Mouse (Mus musculus): ENCODE measurements around the gene Pde10a.
A peak's percentile ranks its signal among the peaks of the same experiment; 100 is the strongest.

Gene Pde10a

DNA sequence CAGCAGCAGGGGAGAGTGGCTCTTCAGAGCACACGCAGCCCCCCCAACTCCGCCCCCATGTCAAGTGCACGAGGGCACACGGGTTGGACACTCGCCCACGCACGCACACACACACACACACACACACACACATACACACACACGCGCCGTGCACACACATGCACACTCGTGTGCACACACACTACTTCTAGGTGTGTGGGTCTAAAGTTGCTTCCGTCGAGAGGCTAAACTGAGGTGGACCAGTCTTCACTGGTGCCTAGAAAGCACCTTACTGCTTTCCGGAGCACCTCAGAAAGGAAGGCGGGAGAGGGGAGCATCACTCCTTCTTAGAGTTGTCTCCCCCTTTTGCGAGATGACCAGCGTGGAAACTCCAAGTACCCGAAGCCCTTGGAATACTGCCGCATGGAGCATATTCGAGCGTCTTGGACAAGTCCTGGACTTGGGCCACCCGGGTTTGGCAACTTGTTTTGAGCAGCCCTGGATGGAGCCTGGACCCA lies at the start of gene Pde10a:
Gene Pde10a (plus strand): TSS at position 148 of the 497 bp plus-strand sequence.
- no peak for DNase-seq (ENCODE audit: low spot score)

DNA sequence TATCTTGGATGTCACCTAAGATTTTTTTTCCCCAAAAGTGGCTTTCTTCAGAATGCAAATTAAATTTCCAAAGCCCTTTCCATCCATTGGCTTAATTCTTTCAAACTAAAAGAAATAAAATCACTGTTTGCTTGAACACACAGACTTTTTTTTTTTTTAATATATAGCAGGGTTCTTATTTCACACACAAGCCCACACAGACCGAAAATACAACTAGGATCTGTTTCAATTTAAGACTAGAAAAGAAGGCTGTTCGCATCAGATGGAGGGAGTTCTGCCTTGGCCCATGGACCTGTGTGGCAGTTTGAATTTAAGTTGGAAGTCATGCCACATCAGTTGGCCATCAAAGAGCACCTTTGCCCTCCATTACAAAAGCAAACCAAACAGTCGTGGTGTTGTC lies 46.6 kb upstream of the Pde10a start:
- DNase-seq (ENCODE audit: low spot score): no peak

DNA sequence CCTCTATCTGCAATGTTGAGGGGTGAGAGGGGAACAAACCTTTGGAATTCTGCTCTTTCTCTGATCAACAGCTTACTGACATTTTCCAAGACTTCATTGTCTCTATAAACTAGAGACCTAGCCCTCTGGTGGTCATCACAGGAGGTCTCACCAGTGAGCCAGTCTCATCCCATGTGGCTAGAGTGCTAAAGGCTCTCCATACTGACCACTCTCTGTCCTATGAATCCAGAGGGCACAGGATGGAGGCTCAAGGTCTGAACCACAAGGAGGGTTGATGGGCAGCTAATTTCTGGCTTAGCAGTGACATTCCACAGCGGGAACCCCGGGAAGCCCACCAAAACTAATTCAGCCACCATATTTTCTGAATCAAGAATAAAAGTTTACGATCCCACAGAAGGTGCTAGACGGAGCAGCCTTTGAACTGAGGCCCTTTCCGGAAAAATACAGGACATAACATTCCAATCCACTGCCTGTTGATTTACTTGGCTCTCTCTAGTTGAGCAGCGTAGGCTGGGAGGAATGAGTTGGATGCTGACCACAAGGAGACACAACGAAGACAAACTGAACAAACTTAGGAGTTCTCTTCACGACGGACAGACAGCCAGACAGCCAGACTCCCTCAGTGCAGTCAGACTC lies 45.6 kb upstream of the Pde10a start:
- no peak for DNase-seq (ENCODE audit: low spot score)

DNA sequence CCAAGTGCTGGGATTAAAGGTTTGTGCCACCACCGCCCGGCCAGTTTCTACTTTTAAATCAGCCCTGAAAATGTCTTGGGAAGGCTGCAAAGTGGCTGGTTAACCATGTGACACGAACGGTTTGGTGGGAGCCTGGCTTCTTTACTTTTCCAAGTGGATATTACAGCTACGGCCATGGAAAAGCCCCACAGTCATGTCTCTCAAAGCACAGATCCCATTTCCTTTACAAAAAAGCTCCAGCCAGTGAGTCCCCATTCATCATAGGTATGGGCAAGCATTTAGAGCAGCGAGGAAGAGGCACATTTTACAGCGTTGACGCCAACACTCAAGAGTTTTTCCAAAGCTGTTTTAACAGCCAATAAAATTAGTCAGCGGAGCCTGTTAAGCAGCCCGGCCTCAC lies 43.4 kb upstream of the Pde10a start:
- DNase-seq (ENCODE audit: low spot score): no peak

DNA sequence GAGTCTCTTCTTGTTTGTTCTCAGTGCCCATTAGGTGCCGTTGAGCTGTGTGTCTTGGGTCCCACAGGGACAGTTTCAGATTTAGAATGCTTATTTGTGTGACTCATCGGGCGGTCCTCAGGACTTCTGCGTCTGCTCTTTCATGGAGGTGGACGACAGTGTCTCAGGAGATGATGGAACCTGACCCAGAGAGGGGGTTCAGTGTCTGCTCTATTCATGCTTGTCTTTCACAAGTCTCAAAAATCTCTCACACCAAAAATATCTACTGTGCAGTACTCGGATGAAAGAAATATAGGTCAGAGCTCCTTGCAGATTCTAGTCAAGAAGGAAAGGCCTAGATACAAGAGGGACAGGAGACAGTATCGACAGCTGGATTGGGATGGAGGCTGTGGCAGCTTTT lies 42.3 kb upstream of the Pde10a start:
- no peak for DNase-seq (ENCODE audit: low spot score)

DNA sequence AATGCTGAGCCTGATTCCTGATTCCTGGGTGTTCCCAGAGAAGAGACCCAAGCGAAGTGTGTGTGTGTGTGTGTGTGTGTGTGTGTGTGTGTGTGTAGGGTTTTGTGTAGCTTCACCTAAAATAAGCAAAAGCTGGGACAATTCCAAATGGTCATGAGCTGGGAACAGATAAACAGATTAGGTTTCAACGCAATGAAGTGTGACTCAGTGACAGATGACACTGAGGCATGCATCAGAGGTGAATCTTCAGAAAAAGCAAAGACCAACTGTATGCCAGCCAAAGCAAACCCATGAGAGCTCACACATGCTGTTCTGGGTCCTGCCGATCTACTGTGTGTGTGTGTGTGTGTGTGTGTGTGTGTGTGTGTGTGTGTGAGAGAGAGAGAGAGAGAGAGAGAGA lies 40.9 kb upstream of the Pde10a start:
- no peak for DNase-seq (ENCODE audit: low spot score)

DNA sequence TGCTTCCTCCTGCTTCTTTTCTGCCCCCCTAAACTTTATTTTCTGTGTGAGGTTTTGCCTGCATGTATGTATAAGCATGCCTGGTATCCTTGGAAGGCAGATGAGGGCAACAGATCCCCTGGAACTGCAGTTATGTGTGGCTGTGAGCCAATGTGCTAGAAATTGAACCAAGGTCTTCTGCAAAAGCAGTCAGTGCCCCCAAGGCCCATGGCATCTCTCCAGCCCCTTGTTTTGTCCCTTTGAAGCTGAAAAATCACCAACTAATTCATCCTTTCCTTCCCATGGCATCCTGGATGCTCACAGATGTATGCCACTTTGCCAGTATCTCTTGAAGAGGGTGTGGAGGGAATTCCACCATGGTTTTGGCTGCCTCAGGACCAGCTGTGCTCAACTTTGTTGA lies 40.0 kb upstream of the Pde10a start:
- DNase-seq (ENCODE audit: low spot score): no peak

DNA sequence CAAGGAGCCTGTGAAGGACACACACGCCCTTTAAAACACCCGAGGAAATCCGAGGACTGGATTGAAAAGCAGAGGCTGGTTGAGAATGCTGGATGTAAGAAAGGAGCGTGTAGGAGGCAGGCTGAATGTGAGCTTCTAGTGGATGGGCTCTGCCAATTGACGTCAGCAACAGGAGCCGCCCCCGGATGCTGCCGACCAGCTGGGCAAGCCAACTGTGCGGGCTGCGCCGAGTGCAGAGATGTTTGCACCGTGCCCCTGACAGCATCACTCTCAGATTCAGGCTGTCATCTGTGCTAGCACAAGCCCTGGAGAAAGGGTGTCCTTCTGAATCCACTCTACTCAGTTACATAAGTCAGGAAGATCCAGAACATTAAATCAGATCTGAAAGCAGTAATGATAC lies 37.3 kb upstream of the Pde10a start:
- peak; percentile 39 for DNase-seq (ENCODE audit: low spot score)

DNA sequence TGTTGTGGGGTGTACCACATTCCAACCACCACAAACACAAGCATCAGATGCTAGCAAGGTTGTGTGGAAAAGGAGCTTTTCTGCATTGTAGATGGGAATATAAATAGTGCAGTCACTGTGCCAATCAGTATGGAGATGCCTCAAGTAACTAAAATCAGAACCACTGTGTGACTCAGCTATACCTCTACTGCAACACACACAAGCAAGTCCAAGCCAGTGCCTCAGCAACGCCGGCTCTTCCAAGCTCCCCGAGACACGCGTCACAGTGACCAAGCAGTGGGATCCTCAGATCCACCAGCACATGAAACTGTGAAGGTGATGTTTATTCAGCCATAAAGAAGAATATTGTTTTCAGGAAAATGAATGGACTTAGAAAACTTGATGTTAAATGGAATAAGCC lies 34.2 kb upstream of the Pde10a start:
- DNase-seq (ENCODE audit: low spot score): no peak

DNA sequence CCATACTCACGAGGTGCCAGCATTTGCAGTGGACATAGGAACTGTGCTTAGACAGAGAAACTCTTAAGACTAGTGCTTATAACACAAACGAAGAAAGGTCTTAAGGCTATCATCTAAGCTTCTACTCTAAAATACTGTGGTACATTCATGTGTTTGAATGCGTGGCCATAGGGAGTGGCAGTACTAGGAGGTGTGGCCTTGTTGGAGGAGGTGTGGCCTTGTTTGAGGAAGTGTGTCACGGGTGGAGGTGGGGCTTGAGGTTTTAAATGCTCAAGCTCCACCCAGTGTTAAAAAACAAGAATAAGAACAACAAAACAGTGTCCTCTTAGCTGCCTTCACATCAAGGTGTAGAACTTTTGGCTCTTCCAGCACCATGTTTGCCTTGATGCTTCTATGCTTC lies 31.7 kb upstream of the Pde10a start:
- DNase-seq (ENCODE audit: low spot score): no peak

DNA sequence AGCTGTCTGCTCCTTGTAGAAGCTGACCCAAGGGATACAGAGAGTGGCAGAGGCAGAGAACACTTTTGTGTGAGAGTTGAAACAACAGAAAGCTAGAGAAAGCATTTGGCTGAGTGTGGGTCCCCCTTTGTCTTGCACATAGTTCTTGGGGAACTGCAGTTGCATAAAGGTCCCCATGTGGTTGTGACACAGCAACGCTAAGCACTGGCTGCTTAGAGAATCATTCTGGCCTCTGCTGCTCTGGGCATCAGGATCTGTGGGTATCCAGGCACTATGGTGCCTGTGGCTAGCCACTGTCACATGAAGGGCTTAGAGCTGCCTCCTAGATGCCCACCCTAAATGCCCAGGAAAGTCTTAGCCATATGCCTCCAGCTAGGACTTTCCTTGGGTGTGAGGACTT lies 27.0 kb upstream of the Pde10a start:
- DNase-seq (ENCODE audit: low spot score): no peak

DNA sequence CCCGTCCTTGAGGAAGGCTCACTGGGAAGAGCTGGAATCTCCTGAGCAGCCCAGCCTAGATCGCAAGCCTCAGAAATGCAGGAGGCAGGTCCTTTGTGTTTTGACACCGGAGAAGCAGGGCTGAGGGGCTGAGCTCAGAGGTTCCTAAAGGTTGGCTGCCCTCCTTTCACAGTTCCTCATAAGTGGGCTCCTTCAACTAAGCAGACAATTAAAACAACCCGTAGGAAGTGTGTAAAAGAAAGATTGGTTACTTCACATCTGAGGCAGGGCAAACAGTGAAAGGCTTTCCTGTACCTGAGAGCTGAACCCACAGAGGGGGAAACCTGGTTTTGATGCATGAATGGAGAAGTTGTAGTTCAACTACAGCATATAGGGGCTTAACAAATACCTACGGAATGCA lies 26.5 kb upstream of the Pde10a start:
- DNase-seq (ENCODE audit: low spot score): no peak

DNA sequence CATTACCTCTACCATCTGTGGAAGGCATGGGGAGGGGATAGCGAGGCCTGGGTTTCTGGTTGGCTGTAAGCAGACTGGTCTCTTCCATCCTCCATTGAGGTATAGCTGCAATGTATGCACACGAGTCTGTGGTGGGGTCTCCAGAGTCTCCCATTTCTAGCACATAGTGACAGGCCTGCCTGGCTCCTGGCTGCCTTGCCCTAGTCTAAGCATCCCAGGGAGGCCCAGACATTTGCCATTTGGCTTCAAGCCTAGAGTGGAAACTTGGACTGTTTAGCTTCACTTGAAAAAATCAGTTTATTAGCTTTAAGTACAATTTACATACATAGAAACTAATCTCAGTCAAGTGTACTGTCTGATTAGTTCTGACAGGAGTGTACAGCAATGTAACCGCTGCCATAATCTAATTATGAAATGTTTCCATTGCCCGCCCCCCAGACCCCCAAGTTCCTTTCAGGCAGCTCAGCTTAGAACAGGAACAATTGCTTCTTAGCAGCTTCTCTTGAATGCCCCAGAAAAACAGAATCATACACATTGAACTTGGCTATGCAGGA lies 25.5 kb upstream of the Pde10a start:
- DNase-seq (ENCODE audit: low spot score): no peak

DNA sequence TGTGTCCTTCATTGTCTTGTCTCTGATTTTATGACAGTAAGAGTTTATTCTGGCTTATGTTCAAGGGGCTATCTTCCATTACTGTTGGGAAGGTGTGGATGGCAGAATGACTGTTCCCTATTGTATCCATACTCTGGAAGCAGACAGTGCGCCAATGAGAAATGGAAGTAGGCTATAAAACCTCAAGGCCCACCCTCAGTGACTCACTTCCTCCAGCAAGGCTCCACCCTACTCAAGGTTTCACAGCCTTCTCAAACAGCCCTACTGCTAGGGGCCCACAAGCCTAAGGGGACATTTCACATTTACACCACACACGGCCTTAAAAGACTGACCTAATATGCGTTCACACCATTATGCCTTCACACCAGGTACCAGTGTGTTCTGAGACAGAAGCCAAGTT lies 20.8 kb upstream of the Pde10a start:
- DNase-seq (ENCODE audit: low spot score): no peak

DNA sequence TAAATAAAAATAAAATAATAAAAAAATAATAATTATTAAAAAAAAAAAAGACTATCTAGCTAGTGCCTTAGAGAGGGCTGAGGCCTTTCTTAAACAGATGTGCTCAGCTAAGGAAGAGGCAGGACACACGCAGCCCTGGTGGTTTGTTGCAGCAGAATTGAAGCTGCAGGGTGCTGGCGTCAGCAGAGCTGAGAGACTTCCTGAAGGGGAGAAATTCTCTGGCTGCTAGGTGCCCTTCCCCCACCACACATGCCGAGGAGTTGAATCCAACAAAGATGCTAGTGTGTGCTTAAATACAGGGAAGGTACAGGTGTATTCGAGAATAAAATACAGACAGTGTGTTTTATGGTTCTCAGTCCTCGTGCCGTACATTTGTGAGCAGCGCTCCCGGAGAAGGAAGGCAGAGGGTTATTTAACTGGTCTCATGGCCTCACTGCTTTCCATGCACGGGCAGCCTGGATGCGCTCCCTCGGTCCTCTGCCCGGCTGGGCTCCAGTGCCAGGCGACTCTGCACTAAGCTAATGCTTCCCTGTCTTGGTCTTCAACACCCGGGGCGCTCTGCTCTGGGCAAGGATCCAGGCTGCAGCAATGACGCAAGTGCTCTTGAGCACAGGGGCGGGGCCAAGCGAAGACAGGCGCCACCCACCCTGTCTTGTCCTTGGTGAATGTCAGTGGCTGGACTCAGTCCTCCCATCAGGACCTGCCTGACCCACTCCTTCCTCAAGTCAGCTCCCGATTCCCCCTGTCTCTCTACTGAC lies 19.3 kb upstream of the Pde10a start:
- peak; percentile 51 for DNase-seq (ENCODE audit: low spot score)

DNA sequence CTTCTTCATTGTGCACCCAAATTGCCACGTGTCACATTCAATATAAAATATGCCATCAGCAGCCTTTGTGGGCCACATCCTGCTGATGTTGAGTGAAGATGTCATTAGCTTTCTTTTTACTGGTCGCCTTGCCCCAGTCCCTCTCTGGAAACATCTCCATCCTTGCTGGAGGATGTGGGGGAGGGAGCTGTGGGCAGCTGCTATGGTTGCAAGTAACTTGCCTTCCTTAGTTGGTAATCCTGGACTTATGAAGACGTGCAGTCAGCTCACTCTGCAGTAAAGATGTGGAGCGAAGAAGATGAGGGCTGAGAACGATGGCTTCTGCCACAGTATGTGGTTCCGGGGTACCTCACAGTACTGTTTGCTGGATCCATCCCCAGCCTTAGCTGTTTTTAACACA lies 18.4 kb upstream of the Pde10a start:
- no peak for DNase-seq (ENCODE audit: low spot score)

DNA sequence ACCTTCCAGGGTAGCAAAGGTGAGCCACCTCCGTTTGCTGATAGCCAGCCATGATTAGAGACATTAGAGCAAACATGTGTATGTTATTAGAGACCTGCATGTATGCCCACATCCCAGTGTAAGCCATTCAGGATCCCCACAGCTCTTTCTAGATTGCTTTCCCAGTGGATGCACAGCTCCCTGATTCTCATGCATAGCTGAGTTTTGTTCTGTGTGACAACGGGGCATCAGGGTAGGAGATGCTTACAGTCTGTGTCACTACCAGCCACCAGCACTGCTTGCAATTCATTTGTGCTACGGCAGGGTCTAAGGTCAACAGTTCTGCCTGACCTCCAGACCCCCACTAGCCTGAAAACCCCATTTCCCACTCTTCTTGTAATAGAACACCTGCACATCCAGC lies 17.5 kb upstream of the Pde10a start:
- DNase-seq (ENCODE audit: low spot score): no peak

DNA sequence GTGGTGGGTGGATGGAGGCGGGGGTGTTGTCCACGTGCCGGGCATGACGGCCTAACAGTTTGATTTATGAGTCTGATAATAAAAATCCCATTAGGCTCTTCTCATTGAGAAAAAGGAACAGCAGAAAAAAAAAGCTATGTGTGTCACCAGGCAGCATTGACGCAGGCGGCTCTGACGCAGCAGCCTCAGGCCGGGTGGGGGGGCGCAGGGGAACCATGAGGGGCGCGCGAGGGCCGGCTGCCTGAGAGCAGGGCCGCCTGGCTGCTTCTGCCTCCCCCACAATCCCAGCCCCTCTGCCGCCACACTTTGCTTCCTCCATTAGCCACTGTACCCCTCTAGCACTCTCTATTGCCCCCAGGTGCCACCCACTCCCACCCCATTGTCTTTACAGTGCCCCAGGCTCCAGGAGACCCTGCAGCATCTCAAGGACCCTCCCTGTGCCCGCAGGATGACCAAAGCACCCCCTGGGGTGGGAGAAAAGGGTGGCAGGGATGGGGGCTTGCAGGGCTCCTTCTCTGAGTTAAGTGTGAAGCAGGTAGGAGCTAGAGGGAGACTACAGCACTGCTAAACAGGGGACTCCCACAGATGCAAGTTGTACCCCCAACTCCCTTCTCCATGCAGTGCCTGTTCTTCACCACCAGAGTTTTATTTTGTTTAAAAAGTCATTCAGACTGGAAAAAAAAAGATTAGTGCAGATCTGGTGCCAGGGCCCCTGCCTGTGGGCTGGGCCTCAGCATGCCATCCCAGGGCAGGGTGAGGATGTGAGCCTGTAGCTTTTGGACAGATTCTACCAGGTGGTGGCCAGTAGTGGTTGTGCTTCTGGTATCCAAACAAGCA lies 16.6 kb upstream of the Pde10a start:
- peak; percentile 25 for DNase-seq (ENCODE audit: low spot score)

DNA sequence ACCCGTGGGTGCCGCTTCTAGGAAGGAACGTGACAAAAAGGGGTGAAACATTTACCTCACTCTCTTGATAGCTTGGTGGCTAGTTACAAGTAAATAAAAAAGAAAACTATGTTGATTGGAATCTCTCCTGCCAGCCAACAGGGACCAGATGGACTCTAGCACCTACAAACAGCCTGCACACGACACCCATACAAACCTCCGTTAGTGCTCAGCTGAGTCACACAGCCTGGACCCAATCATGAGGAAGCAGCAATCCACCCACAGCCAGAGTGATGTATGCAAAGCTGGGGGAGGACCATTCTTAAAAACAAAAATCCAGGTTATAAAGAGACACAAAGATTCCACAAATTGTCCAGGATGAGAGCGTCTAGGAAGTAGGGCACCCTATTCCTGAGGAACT lies 9.2 kb upstream of the Pde10a start:
- no peak for DNase-seq (ENCODE audit: low spot score)

DNA sequence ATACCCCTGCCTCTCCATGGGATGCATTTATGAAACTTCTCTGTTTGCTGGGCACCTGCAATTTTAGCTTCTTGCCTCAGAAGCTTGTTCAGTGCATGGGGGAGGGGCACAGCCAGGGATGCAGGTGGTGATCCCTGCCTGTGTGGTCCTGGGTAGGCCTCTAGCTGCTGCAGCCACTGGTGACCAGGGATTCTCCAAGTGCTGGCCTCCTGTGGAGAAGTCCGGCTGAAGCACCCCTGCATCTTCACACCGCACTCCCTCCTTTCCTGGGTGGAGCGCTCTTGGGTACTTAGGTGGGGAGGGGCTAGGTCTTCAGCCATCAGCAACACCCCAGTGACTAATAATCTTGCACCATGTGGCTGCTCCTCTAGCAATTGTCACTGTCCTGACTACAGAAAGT lies 1.2 kb upstream of the Pde10a start:
- DNase-seq (ENCODE audit: low spot score): no peak

DNA sequence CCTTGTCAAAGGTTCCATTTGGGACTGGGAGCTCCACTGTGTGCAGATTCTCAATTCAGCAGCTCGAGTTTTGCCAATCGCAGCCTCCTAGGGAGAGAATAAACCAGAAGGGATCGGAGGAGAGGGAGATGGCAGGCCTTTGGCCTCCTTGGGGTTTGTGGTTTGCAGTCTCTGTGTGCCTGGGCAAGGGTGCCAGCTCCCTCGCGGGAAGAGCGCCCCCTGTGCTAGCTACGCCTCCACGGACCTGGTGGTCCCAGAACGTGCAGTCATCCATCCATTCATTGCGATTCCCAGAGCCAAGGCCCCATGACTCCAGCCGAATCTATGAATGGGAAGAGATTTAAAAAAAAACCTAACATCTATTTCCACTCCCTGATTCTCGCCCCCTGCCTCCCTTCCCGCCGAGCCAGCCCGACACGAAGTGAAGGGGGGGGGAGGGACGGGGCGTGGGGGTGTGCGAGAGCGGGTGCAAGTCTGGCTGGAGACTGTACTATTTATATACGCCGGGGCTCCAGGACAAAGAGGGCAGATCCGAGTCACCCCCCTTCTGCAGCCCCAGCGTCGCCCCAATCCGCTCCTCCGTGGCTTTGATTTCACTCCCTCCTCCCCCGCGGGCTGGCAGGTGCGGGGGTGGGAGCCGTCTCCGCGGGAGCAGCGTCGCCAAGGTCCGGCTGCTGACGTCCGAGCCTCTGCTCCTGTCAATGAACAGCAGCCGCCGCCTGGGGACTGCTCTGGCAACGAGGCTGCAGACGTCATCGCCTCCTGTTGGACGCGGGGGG lies 596 bp upstream of the Pde10a start:
- peak; percentile 36 for DNase-seq (ENCODE audit: low spot score)
